Mouse (Mus musculus): ENCODE measurements around the gene Csf3. TPM values are rescaled to one million over a fixed set of nuclear protein-coding genes. Genes with fewer than 3 reads are reported as not detected.

Csf3 gene
- total and polyA plus RNA-seq, 2 experiments from 2014 or later: not detected

DNA sequence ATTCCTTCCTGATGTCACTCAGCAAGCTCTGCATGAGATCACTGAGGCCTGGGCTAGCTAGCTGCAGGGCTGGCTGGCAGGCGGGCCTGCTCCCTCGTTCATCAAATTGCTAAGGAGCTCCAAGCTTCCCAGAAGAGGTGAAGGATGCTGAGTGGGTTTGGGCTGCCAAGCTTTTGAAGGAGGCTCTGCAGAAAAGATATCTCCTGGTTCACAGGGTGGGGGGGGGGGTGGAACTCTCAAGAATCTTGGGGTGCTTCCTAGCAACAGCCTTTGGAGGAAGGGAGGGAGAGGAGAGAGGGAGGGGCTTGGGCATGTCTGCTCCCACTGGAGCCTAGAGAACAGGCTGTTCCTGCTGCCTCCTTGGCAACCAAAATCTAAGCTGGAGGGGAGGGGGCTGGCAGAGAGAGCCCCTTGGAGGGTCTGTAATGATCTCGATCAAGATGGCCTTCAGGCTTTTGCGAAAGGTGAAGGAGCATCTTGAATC is 37.4 kb downstream of the Csf3 start:
- 12% methylated on average over 4 of the region's 4 CpGs for WGBS
- Histone ChIP-seq H3K36me3 (ENCODE audit: insufficient read depth, low read length) (no peaks in the 10 kb centered on the region), H3K27me3 (ENCODE audit: insufficient read depth, low read length) (no peaks in the 10 kb centered on the region), H3K27ac (ENCODE audit: low read depth, low read length) (peak overlapping the region; percentile 64), H3K4me2 (ENCODE audit: low read depth, low read length, poor library complexity, severe bottlenecking) (peak overlapping the region; percentile 34), H3K9ac (replicated peaks; ENCODE audit: low read length, poor library complexity, severe bottlenecking) (no peak overlapping the region), H3K9me3 (ENCODE audit: low read length) (no peaks in the 10 kb centered on the region), H3K4me1 (ENCODE audit: insufficient read depth, low read length) (peaks cover 9% of the 10 kb centered on the region), H3K4me3 (ENCODE audit: low read depth, low read length) (no peak overlapping the region)
- 0 out of 2 replicates have a peak, but pooled peaks have one; percentile 18 for ATAC-seq (ENCODE audit: low FRiP score)
- DNase-seq (ENCODE audit: low spot score): peak; percentile 85
- no peak for TF ChIP-seq CTCF (IDR thresholded peaks at IDR 0.05)

DNA sequence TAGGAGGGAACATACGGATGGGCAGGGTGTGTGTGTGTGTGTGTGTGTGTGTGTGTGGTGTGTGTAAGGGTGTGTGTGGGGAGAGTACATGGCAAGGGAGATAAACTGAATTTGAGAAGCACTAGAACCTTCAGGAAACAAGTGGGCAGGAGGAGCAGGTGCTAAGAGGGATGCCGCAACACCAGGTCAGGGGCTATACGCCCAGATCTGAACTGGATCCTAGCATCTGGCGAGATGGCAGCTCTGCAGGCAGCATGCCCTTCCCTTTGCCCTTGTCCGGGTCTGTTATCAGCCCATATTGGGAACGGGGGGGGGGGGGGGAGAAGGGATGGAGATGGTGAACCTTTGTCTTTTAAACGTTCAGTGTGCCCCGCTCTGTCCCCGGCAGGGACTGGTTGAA is 37.9 kb downstream of the Csf3 start:
- Histone ChIP-seq H3K4me2 (ENCODE audit: low read depth, low read length, poor library complexity, severe bottlenecking) (peak overlapping the region; percentile 34), H3K4me1 (ENCODE audit: insufficient read depth, low read length) (peaks cover 10% of the 10 kb centered on the region), H3K9ac (replicated peaks; ENCODE audit: low read length, poor library complexity, severe bottlenecking) (no peak overlapping the region), H3K4me3 (ENCODE audit: low read depth, low read length) (no peak overlapping the region), H3K27ac (ENCODE audit: low read depth, low read length) (peak overlapping the region; percentile 64), H3K9me3 (ENCODE audit: low read length) (no peaks in the 10 kb centered on the region), H3K27me3 (ENCODE audit: insufficient read depth, low read length) (no peaks in the 10 kb centered on the region), H3K36me3 (ENCODE audit: insufficient read depth, low read length) (no peaks in the 10 kb centered on the region)
- ATAC-seq (ENCODE audit: low FRiP score) (no peak), DNase-seq (ENCODE audit: low spot score) (no peak)
- no peak for TF ChIP-seq CTCF (IDR thresholded peaks at IDR 0.05)
- WGBS: 57% methylated on average over 7 of the region's 9 CpGs

DNA sequence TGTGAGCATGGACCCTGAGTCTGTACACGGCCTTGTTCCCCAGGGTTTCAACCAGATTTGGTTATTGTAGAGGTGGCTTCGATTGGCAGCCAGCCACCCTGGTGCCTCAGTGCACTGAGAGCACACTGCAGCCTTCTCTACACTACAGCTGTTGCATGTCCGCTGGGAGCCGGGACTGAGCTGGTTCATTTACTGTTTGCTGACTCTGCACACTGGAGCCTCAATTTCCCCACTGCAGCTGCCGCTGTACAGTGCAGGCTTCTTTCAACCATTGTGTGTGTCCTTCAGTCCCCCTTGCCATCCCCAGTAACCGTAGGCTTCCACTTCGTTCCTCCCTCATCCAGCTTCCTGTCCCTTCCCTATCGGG is 38.9 kb downstream of the Csf3 start:
- H3K4me2 ChIP-seq (ENCODE audit: low read depth, low read length, poor library complexity, severe bottlenecking): peak overlapping the region; percentile 94
- H3K4me3 ChIP-seq (ENCODE audit: low read depth, low read length): peak overlapping the region; percentile 79
- TF ChIP-seq CTCF (IDR thresholded peaks at IDR 0.05): no peak
- H3K4me1 ChIP-seq (ENCODE audit: insufficient read depth, low read length): peaks cover 20% of the 10 kb centered on the region
- peak overlapping the region; percentile 99 for H3K9ac ChIP-seq (replicated peaks; ENCODE audit: low read length, poor library complexity, severe bottlenecking)
- WGBS: 6% methylated on average over 8 of the region's 8 CpGs
- H3K36me3 ChIP-seq (ENCODE audit: insufficient read depth, low read length): no peaks in the 10 kb centered on the region
- H3K27ac ChIP-seq (ENCODE audit: low read depth, low read length): peak overlapping the region; percentile 99
- no peaks in the 10 kb centered on the region for H3K27me3 ChIP-seq (ENCODE audit: insufficient read depth, low read length)
- H3K9me3 ChIP-seq (ENCODE audit: low read length): no peaks in the 10 kb centered on the region
- DNase-seq (ENCODE audit: low spot score) (peak; percentile 74), ATAC-seq (ENCODE audit: low FRiP score) (no peak)

DNA sequence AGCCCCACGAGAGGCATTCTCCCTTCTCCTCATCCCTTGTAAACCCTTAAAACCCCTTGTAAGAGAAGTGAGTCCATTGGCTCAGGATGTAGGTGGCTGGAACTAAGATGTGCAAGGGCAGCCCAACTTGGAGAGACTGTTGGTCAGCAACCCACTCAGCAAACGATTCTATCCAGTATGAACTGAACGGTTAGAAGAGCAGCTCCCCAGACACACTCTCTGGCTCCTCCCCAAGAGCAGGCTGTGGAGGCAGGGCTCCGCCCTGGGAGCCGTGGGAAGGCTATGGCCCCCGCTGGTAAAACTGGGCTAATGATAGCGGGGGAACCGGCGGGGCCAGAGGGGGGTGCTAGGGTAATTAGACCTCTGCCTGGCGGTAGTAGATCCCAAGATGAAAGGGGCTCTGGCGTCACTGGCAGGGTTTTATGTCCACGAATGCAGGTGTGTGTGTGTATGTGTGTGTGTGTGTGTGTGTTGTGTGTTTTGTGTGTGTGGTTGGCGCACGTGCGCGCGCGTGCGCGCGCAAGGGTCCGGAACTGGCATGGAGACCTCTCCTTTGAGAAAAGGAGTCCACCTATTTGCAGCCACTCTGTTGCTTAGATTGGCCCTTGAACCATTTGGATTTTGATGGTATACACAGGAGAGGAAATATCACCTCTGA is 39.5 kb downstream of the Csf3 start, which contains the start of gene Thra:
TSS of gene Thra (plus strand) at position 246 of the 658 bp plus-strand sequence.
- no peaks in the 10 kb centered on the region for H3K9me3 ChIP-seq (ENCODE audit: low read length)
- no peaks in the 10 kb centered on the region for H3K27me3 ChIP-seq (ENCODE audit: insufficient read depth, low read length)
- ATAC-seq (ENCODE audit: low FRiP score) (peak; percentile 45; the same call in 1 of the 2 replicates), DNase-seq (ENCODE audit: low spot score) (peak; percentile 83)
- peak within 1 kb of the TSS; percentile 99 for H3K9ac ChIP-seq (replicated peaks; ENCODE audit: low read length, poor library complexity, severe bottlenecking)
- WGBS: under 1% methylated on average over 22 of the region's 22 CpGs
- peak within 1 kb of the TSS; percentile 94 for H3K4me2 ChIP-seq (ENCODE audit: low read depth, low read length, poor library complexity, severe bottlenecking)
- peak within 1 kb of the TSS; percentile 79 for H3K4me3 ChIP-seq (ENCODE audit: low read depth, low read length)
- H3K4me1 ChIP-seq (ENCODE audit: insufficient read depth, low read length): peaks cover 24% of the 10 kb centered on the region
- H3K36me3 ChIP-seq (ENCODE audit: insufficient read depth, low read length): no peaks in the 10 kb centered on the region
- TF ChIP-seq CTCF (IDR thresholded peaks at IDR 0.05): no peak
- H3K27ac ChIP-seq (ENCODE audit: low read depth, low read length): peak within 1 kb of the TSS; percentile 99

DNA sequence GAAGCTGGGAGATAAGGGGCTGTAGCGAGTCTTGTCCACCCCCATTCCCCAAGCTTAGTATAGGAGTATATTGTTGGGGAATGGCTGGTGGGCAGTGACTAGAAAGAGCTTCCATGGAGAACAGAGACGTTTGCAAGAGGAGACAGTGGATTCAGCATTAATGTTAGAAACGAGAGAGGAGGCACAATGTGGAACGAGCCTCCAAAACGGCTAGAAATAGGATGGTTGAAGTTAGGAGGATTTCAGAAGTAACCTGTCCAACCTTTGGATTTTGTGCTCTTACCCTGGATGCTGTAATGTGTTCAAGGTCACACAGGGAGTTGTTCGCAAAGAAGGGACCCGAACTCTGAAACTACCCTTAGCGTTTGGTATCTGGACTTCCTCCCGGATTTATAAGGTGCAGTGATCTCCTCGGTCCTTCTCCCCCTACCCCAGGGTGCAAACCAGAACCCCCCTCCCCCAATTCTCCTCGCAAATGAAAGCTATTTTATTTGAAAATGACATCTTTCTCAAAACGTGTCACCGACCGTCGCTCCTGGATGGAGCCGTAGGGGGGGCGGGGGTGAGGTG is 40.1 kb downstream of the Csf3 start:
- no peaks in the 10 kb centered on the region for H3K36me3 ChIP-seq (ENCODE audit: insufficient read depth, low read length)
- no peaks in the 10 kb centered on the region for H3K9me3 ChIP-seq (ENCODE audit: low read length)
- peak overlapping the region; percentile 99 for H3K27ac ChIP-seq (ENCODE audit: low read depth, low read length)
- ATAC-seq (ENCODE audit: low FRiP score): no peak
- no peak for TF ChIP-seq CTCF (IDR thresholded peaks at IDR 0.05)
- peaks cover 30% of the 10 kb centered on the region for H3K4me1 ChIP-seq (ENCODE audit: insufficient read depth, low read length)
- DNase-seq (ENCODE audit: low spot score): no peak
- H3K27me3 ChIP-seq (ENCODE audit: insufficient read depth, low read length): no peaks in the 10 kb centered on the region
- under 1% methylated on average over 17 of the region's 17 CpGs for WGBS
- peak overlapping the region; percentile 99 for H3K9ac ChIP-seq (replicated peaks; ENCODE audit: low read length, poor library complexity, severe bottlenecking)
- peak overlapping the region; percentile 94 for H3K4me2 ChIP-seq (ENCODE audit: low read depth, low read length, poor library complexity, severe bottlenecking)
- peak overlapping the region; percentile 79 for H3K4me3 ChIP-seq (ENCODE audit: low read depth, low read length)
